Mouse (Mus musculus): Measurements from ENCODE around the gene Aqp1. TPM values are rescaled to one million over a fixed set of nuclear protein-coding genes. Genes with fewer than 3 reads are reported as not detected.

Aqp1 gene
- polyA plus RNA-seq (2016; fragmentation: Nextera tagmentation; extraction: Ambion mirVana): 0.60 and 2.3 TPM in 2 replicates

DNA sequence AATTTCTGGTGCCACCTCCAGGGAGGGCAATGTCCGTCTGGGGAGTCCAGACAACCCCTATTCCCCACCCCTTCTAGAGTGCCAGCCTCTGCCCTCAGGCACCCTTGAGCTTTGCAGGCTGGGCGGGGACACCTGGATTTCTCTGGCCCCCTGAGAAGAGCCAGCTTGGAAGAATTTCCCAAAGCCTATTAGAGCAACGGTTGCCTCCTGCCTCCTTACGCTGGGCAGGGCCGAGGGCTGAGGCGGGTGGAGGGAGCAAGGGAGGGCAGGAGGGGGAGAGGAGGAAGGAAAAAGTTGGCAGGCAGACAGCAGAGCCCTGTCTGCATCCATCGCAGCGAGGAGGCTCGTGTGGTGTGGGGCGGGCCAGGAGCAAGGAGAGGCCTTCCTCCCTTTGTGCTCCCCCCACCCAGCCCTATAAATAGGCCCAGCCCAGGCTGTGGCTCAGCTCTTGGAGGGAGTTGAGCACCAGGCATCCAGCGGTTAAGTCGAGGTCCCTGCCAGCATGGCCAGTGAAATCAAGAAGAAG is at the start of gene Aqp1:
TSS of gene Aqp1 (plus strand) at position 444 of the 526 bp plus-strand sequence.
- Histone ChIP-seq H3K27ac (peak within 1 kb of the TSS; percentile 31), H3K36me3 (no peaks in the 10 kb centered on the region), H3K27me3 (ENCODE audit: insufficient read depth, poor library complexity, severe bottlenecking) (no peaks in the 10 kb centered on the region), H3K4me1 (replicated peaks) (peaks cover 31% of the 10 kb centered on the region), H3K4me3 (no peak within 1 kb of the TSS), H3K9me3 (no peaks in the 10 kb centered on the region)
- 31% methylated on average over 12 of the region's 12 CpGs for WGBS
- no peak for DNase-seq (ENCODE audit: low spot score)

- H3K27me3 ChIP-seq (ENCODE audit: insufficient read depth, poor library complexity, severe bottlenecking): no peaks in the 10 kb centered on the region
- peaks cover 3% of the 10 kb centered on the region; the same call in 1 of the 2 replicates for H3K9me3 ChIP-seq
- WGBS: 86% methylated on average over 5 of the region's 5 CpGs
- H3K4me1 ChIP-seq (replicated peaks): 0 out of 2 replicates have a peak, but pooled peaks cover 13% of the 10 kb centered on the region
- no peak overlapping the region for H3K4me3 ChIP-seq
- no peak for DNase-seq (ENCODE audit: low spot score)
- peak overlapping the region; percentile 5; the same call in 1 of the 2 replicates for H3K27ac ChIP-seq
- H3K36me3 ChIP-seq: peaks cover 13% of the 10 kb centered on the region; the same call in 1 of the 2 replicates
These were observed 48.1 kb upstream of the Aqp1 start for GRCm38 (mm10) chr6:55288007-55288602.

GRCm38 (mm10) chr6:55294549-55295131 is 41.6 kb upstream of the Aqp1 start:
- H3K27me3 ChIP-seq (ENCODE audit: insufficient read depth, poor library complexity, severe bottlenecking): no peaks in the 10 kb centered on the region
- H3K4me3 ChIP-seq: no peak overlapping the region
- H3K9me3 ChIP-seq: no peaks in the 10 kb centered on the region
- H3K4me1 ChIP-seq (replicated peaks): 0 out of 2 replicates have a peak, but pooled peaks cover 4% of the 10 kb centered on the region
- H3K27ac ChIP-seq: no peak overlapping the region
- peaks cover 29% of the 10 kb centered on the region for H3K36me3 ChIP-seq
- DNase-seq (ENCODE audit: low spot score): no peak
- 70% methylated on average over 19 of the region's 19 CpGs for WGBS

- WGBS: 95% methylated on average over 1 of the region's 1 CpGs
- Histone ChIP-seq H3K27me3 (ENCODE audit: insufficient read depth, poor library complexity, severe bottlenecking) (no peaks in the 10 kb centered on the region), H3K27ac (no peak overlapping the region), H3K4me1 (replicated peaks) (0 out of 2 replicates have a peak, but pooled peaks cover 4% of the 10 kb centered on the region), H3K9me3 (no peaks in the 10 kb centered on the region), H3K36me3 (peaks cover 28% of the 10 kb centered on the region), H3K4me3 (no peak overlapping the region)
- no peak for DNase-seq (ENCODE audit: low spot score)
These were observed 40.9 kb upstream of the Aqp1 start for GRCm38 (mm10) chr6:55295325-55295724.

- WGBS: 86% methylated on average over 8 of the region's 8 CpGs
- Histone ChIP-seq H3K4me1 (replicated peaks) (0 out of 2 replicates have a peak, but pooled peaks cover 4% of the 10 kb centered on the region), H3K9me3 (no peaks in the 10 kb centered on the region), H3K4me3 (no peak overlapping the region), H3K27me3 (ENCODE audit: insufficient read depth, poor library complexity, severe bottlenecking) (no peaks in the 10 kb centered on the region), H3K27ac (no peak overlapping the region), H3K36me3 (peaks cover 53% of the 10 kb centered on the region)
- DNase-seq (ENCODE audit: low spot score): no peak
These were observed 36.8 kb upstream of the Aqp1 start for GRCm38 (mm10) chr6:55299482-55299881.

DNA sequence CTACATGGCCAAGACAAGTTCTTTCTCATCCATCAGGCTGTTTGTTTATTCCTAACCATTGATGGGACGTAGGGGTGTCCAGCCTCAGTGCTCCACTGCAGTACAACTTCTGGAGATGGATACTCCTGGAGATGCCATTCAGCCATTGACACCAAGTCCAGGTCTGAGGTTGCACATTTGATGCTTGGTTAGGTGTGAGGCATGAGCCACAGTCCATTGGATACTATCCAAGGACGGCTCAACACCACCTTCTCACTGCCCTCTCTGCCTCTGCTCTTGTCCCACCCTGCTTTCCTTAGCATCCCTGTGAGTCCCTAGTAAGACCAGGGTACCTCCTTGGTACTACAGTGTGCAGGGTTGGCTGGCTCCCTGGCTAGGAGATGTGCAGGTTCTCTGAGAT is 36.3 kb upstream of the Aqp1 start:
- WGBS: 91% methylated on average over 2 of the region's 2 CpGs
- no peaks in the 10 kb centered on the region for H3K27me3 ChIP-seq (ENCODE audit: insufficient read depth, poor library complexity, severe bottlenecking)
- no peak overlapping the region for H3K27ac ChIP-seq
- no peak overlapping the region for H3K4me3 ChIP-seq
- 0 out of 2 replicates have a peak, but pooled peaks cover under 1% of the 10 kb centered on the region for H3K4me1 ChIP-seq (replicated peaks)
- DNase-seq (ENCODE audit: low spot score): no peak
- no peaks in the 10 kb centered on the region for H3K9me3 ChIP-seq
- H3K36me3 ChIP-seq: peaks cover 53% of the 10 kb centered on the region

GRCm38 (mm10) chr6:55300704-55301103 is 35.5 kb upstream of the Aqp1 start:
- no peaks in the 10 kb centered on the region for H3K27me3 ChIP-seq (ENCODE audit: insufficient read depth, poor library complexity, severe bottlenecking)
- no peaks in the 10 kb centered on the region; the same call in 1 of the 2 replicates for H3K4me1 ChIP-seq (replicated peaks)
- DNase-seq (ENCODE audit: low spot score): no peak
- WGBS: 87% methylated on average over 11 of the region's 11 CpGs
- peaks cover 53% of the 10 kb centered on the region for H3K36me3 ChIP-seq
- no peak overlapping the region for H3K4me3 ChIP-seq
- no peak overlapping the region for H3K27ac ChIP-seq
- H3K9me3 ChIP-seq: no peaks in the 10 kb centered on the region

- H3K4me1 ChIP-seq (replicated peaks): peaks cover 15% of the 10 kb centered on the region
- no peak for DNase-seq (ENCODE audit: low spot score)
- H3K36me3 ChIP-seq: peaks cover 15% of the 10 kb centered on the region
- WGBS: 59% methylated on average over 2 of the region's 2 CpGs
- H3K9me3 ChIP-seq: no peaks in the 10 kb centered on the region
- peak overlapping the region; percentile 69 for H3K27ac ChIP-seq
- no peak overlapping the region for H3K4me3 ChIP-seq
- H3K27me3 ChIP-seq (ENCODE audit: insufficient read depth, poor library complexity, severe bottlenecking): 0 out of 2 replicates have a peak, but pooled peaks cover 4% of the 10 kb centered on the region
These were observed 26.1 kb upstream of the Aqp1 start for GRCm38 (mm10) chr6:55310179-55310578.

DNA sequence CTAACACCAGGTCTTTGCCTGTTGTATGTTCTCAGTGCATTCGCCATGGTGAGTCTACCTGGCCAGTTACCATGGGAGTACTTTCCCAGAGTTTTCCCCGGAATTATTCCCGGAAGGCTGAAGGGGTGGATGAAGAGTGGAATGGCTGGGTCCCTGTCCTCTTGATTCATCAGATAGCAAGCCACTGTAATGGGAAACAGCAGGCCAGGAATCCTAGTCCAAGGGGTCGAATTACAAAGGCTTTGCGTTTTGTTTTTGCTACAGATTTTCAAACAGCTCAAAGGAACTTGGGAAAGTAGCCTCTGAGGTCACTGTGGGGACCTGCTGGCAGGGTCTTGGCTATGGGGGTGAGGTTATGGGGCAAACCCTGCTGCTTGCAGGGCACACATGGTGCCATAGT is 24.3 kb upstream of the Aqp1 start:
- peaks cover 15% of the 10 kb centered on the region for H3K36me3 ChIP-seq
- 52% methylated on average over 5 of the region's 5 CpGs for WGBS
- no peaks in the 10 kb centered on the region for H3K9me3 ChIP-seq
- DNase-seq (ENCODE audit: low spot score): peak; percentile 33
- peaks cover 15% of the 10 kb centered on the region for H3K4me1 ChIP-seq (replicated peaks)
- no peak overlapping the region for H3K27ac ChIP-seq
- H3K4me3 ChIP-seq: no peak overlapping the region
- 0 out of 2 replicates have a peak, but pooled peaks cover 4% of the 10 kb centered on the region for H3K27me3 ChIP-seq (ENCODE audit: insufficient read depth, poor library complexity, severe bottlenecking)

GRCm38 (mm10) chr6:55313893-55314292 is 22.3 kb upstream of the Aqp1 start:
- H3K36me3 ChIP-seq: peaks cover 17% of the 10 kb centered on the region
- no peak overlapping the region for H3K4me3 ChIP-seq
- H3K9me3 ChIP-seq: no peaks in the 10 kb centered on the region
- no peak for DNase-seq (ENCODE audit: low spot score)
- WGBS: 86% methylated on average over 4 of the region's 4 CpGs
- 0 out of 2 replicates have a peak, but pooled peaks cover 4% of the 10 kb centered on the region for H3K27me3 ChIP-seq (ENCODE audit: insufficient read depth, poor library complexity, severe bottlenecking)
- H3K4me1 ChIP-seq (replicated peaks): peaks cover 15% of the 10 kb centered on the region
- H3K27ac ChIP-seq: no peak overlapping the region

DNA sequence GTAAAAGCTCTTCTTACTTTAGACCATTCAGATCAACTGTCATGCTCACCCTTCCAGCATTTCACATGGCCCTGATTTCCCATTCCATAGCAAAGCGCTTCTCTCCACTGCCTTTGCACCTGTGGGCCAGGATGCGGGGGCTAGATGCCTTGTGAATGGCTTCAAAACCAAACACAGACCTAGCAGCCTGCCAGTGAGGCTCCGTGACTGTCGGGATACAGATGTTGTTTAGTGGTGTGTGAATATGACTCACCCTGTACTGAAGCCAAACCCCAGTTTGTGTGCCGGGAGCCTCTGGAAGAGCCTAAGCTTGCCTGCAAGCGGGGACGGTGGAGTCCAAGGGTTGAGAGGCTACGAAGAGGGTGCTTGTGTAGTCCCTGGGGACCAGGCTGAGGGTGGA is 21.6 kb upstream of the Aqp1 start:
- no peak overlapping the region for H3K27ac ChIP-seq
- H3K27me3 ChIP-seq (ENCODE audit: insufficient read depth, poor library complexity, severe bottlenecking): 0 out of 2 replicates have a peak, but pooled peaks cover 4% of the 10 kb centered on the region
- DNase-seq (ENCODE audit: low spot score): no peak
- WGBS: 94% methylated on average over 8 of the region's 8 CpGs
- H3K4me1 ChIP-seq (replicated peaks): peaks cover 20% of the 10 kb centered on the region
- H3K36me3 ChIP-seq: peaks cover 12% of the 10 kb centered on the region
- H3K4me3 ChIP-seq: no peak overlapping the region
- H3K9me3 ChIP-seq: no peaks in the 10 kb centered on the region

- H3K4me3 ChIP-seq: no peak overlapping the region
- 91% methylated on average over 3 of the region's 3 CpGs for WGBS
- H3K9me3 ChIP-seq: no peaks in the 10 kb centered on the region
- H3K4me1 ChIP-seq (replicated peaks): peaks cover 14% of the 10 kb centered on the region; the same call in 1 of the 2 replicates
- H3K27me3 ChIP-seq (ENCODE audit: insufficient read depth, poor library complexity, severe bottlenecking): 0 out of 2 replicates have a peak, but pooled peaks cover 1% of the 10 kb centered on the region
- DNase-seq (ENCODE audit: low spot score): no peak
- H3K36me3 ChIP-seq: peaks cover 9% of the 10 kb centered on the region; the same call in 1 of the 2 replicates
- no peak overlapping the region for H3K27ac ChIP-seq
These were observed 17.6 kb upstream of the Aqp1 start for GRCm38 (mm10) chr6:55318597-55318996.
